ENCODE assay signal across 26 mouse cellular contexts in genomic region chr14:21855961-21856360, GRCm38 (mm10). TPM values are rescaled to one million over a fixed set of nuclear protein-coding genes. Genes with fewer than 3 reads are reported as not detected.
DNase-seq lines count a peak whose midpoint lies in the region; ATAC-seq and TF ChIP-seq lines count a peak whose summit lies in the region.
"Had no signal": no experiment of that assay in that cellular context is flagged by ENCODE, and none has a peak within 500 bp of the region (broad histone marks: within the 10 kb centered on the region; RNA-seq: fewer than 3 reads in every experiment).

No protein-coding gene starts in this region.

- H3K36me3 ChIP-seq in hindbrain, embryonic 10.5 days: no peaks in the 10 kb centered on the region
- no peaks in the 10 kb centered on the region for H3K36me3 ChIP-seq in hindbrain, embryonic 13.5 days
- no peaks in the 10 kb centered on the region for H3K36me3 ChIP-seq in kidney, embryonic 16.5 days (ENCODE audit: insufficient read depth, low read length)
- H3K36me3 ChIP-seq in stomach, embryonic 15.5 days: no peaks in the 10 kb centered on the region
- no peaks in the 10 kb centered on the region for H3K36me3 ChIP-seq in stomach, postnatal 0 days (ENCODE audit: control insufficient read depth, insufficient read depth, low read length)
- H3K36me3 ChIP-seq: embryonic facial prominence, embryonic 12.5 days; liver, embryonic 12.5 days; neural tube, embryonic 12.5 days had no signal

- no peak overlapping the region for H3K4me2 ChIP-seq in hindbrain, embryonic 13.5 days
- no peak overlapping the region for H3K4me2 ChIP-seq in kidney, embryonic 16.5 days (replicated peaks; ENCODE audit: low read depth, low read length)
- H3K4me2 ChIP-seq in stomach, embryonic 15.5 days: no peak overlapping the region
- H3K4me2 ChIP-seq in stomach, postnatal 0 days (replicated peaks; ENCODE audit: low read depth): no peak overlapping the region
- H3K4me2 ChIP-seq: embryonic facial prominence, embryonic 12.5 days; liver, embryonic 12.5 days; neural tube, embryonic 12.5 days had no signal

- no peak for TF ChIP-seq EP300 in stomach, postnatal 0 days (optimal IDR thresholded peaks at IDR 0.05)

- WGBS in hindbrain, embryonic 10.5 days: 14% methylated on average over 3 of the region's 3 CpGs
- 12% methylated on average over 3 of the region's 3 CpGs for WGBS in hindbrain, embryonic 13.5 days
- 21% methylated on average over 3 of the region's 3 CpGs for WGBS in kidney, embryonic 16.5 days
- WGBS in stomach, embryonic 15.5 days: 51% methylated on average over 3 of the region's 3 CpGs
- WGBS in stomach, postnatal 0 days: 55% methylated on average over 3 of the region's 3 CpGs

- no peak overlapping the region for H3K9ac ChIP-seq in hindbrain, embryonic 13.5 days
- peak overlapping the region; percentile 14; the same call in 1 of the 2 replicates for H3K9ac ChIP-seq in kidney, embryonic 16.5 days (replicated peaks; ENCODE audit: low read length)
- H3K9ac ChIP-seq in stomach, embryonic 15.5 days: no peak overlapping the region
- no peak overlapping the region for H3K9ac ChIP-seq in stomach, postnatal 0 days (ENCODE audit: low read length)
- H3K9ac ChIP-seq: embryonic facial prominence, embryonic 12.5 days; liver, embryonic 12.5 days; liver, postnatal 0 days; neural tube, embryonic 12.5 days had no signal

- TF ChIP-seq CTCF in stomach, postnatal 0 days (IDR thresholded peaks at IDR 0.05; ENCODE audit: low read depth): no peak

- peak overlapping the region; percentile 64 for H3K27ac ChIP-seq in hindbrain, embryonic 10.5 days
- no peak overlapping the region for H3K27ac ChIP-seq in hindbrain, embryonic 13.5 days
- peak overlapping the region; percentile 25; the same call in 1 of the 2 replicates for H3K27ac ChIP-seq in kidney, embryonic 16.5 days (ENCODE audit: low read length)
- H3K27ac ChIP-seq in stomach, embryonic 15.5 days: peak overlapping the region; percentile 36; the same call in 1 of the 2 replicates
- no peak overlapping the region for H3K27ac ChIP-seq in stomach, postnatal 0 days (replicated peaks)
- H3K27ac ChIP-seq: embryonic facial prominence, embryonic 12.5 days; liver, embryonic 12.5 days; neural tube, embryonic 12.5 days had no signal

- peak; percentile 41 for DNase-seq in embryo, embryonic 10 days (ENCODE audit: low spot score)
- DNase-seq in embryo, embryonic 10.5 days (ENCODE audit: low spot score): no peak
- DNase-seq in hindbrain, embryonic 10.5 days (ENCODE audit: low spot score): no peak
- no peak for DNase-seq in kidney, postnatal 14 days
- no peak for DNase-seq in stomach, postnatal 0 days (ENCODE audit: low spot score)
- DNase-seq: adrenal gland, adult 2 months; adrenal gland, postnatal 36 days; cerebellum, adult 2 months; cerebellum, postnatal 14 days; kidney, adult 11 months; liver, postnatal 0 days; lung, postnatal 4 days; midbrain, embryonic 14.5 days; right cerebral cortex, postnatal 14 days; thymus, adult 18-20 months; thymus, postnatal 25 days had no signal

- H3K27me3 ChIP-seq in hindbrain, embryonic 10.5 days (ENCODE audit: insufficient read depth, poor library complexity, severe bottlenecking): no peaks in the 10 kb centered on the region
- H3K27me3 ChIP-seq in hindbrain, embryonic 13.5 days: 0 out of 2 replicates have a peak, but pooled peaks cover 2% of the 10 kb centered on the region
- no peaks in the 10 kb centered on the region for H3K27me3 ChIP-seq in kidney, embryonic 16.5 days (ENCODE audit: insufficient read depth, low read length)
- H3K27me3 ChIP-seq in stomach, embryonic 15.5 days (replicated peaks): no peaks in the 10 kb centered on the region
- no peaks in the 10 kb centered on the region for H3K27me3 ChIP-seq in stomach, postnatal 0 days (ENCODE audit: control insufficient read depth, insufficient read depth, low read length)
- H3K27me3 ChIP-seq: CH12.LX; embryonic facial prominence, embryonic 12.5 days; neural tube, embryonic 12.5 days had no signal

- no peaks in the 10 kb centered on the region for H3K9me3 ChIP-seq in hindbrain, embryonic 10.5 days
- H3K9me3 ChIP-seq in hindbrain, embryonic 13.5 days: no peaks in the 10 kb centered on the region
- H3K9me3 ChIP-seq in kidney, embryonic 16.5 days (ENCODE audit: low read length): no peaks in the 10 kb centered on the region
- no peaks in the 10 kb centered on the region for H3K9me3 ChIP-seq in stomach, embryonic 15.5 days
- H3K9me3 ChIP-seq in stomach, postnatal 0 days (ENCODE audit: control insufficient read depth, low read length): no peaks in the 10 kb centered on the region
- H3K9me3 ChIP-seq: embryonic facial prominence, embryonic 12.5 days; liver, embryonic 12.5 days; megakaryocyte, embryonic 14.5 days; neural tube, embryonic 12.5 days had no signal

- no peak for ATAC-seq in hindbrain, embryonic 13.5 days (ENCODE audit: low FRiP score)
- peak; percentile 37 for ATAC-seq in kidney, embryonic 16.5 days (ENCODE audit: low FRiP score, low TSS enrichment)
- ATAC-seq in stomach, embryonic 15.5 days (ENCODE audit: insufficient read depth, low FRiP score, low read depth): no peak; the same call in 1 of the 2 replicates
- no peak for ATAC-seq in stomach, postnatal 0 days (ENCODE audit: low FRiP score, low TSS enrichment)
- ATAC-seq: activated CD4-positive, CD25-positive, alpha-beta regulatory T cell, adult 4 months; forebrain, embryonic 16.5 days; liver, embryonic 12.5 days; liver, postnatal 0 days had no signal

- H3K4me1 ChIP-seq in hindbrain, embryonic 10.5 days (replicated peaks): peaks cover 44% of the 10 kb centered on the region
- H3K4me1 ChIP-seq in hindbrain, embryonic 13.5 days (replicated peaks): peaks cover 24% of the 10 kb centered on the region
- H3K4me1 ChIP-seq in kidney, embryonic 16.5 days (ENCODE audit: insufficient read depth, low read length): peaks cover 25% of the 10 kb centered on the region
- peaks cover 17% of the 10 kb centered on the region for H3K4me1 ChIP-seq in stomach, embryonic 15.5 days
- no peaks in the 10 kb centered on the region for H3K4me1 ChIP-seq in stomach, postnatal 0 days (replicated peaks; ENCODE audit: control insufficient read depth, insufficient read depth)

- H3K4me3 ChIP-seq in hindbrain, embryonic 10.5 days: no peak overlapping the region
- H3K4me3 ChIP-seq in hindbrain, embryonic 13.5 days: no peak overlapping the region
- no peak overlapping the region for H3K4me3 ChIP-seq in kidney, embryonic 16.5 days (ENCODE audit: low read length)
- H3K4me3 ChIP-seq in stomach, embryonic 15.5 days (replicated peaks): no peak overlapping the region
- no peak overlapping the region for H3K4me3 ChIP-seq in stomach, postnatal 0 days (ENCODE audit: low read depth, low read length)
- H3K4me3 ChIP-seq: embryonic facial prominence, embryonic 12.5 days; liver, embryonic 12.5 days; megakaryocyte, embryonic 14.5 days; neural tube, embryonic 12.5 days had no signal

RNA-seq across cellular contexts. Expression of gene Comtd1, which starts 7.2 kb away (rescaled TPM):
- polyA plus RNA-seq in hindbrain, embryonic 10.5 days (2016; fragmentation: Nextera tagmentation; extraction: Ambion mirVana): 15.7 and 16.8 TPM in 2 replicates
- 34.2 TPM in 2 replicates for polyA plus RNA-seq in hindbrain, embryonic 13.5 days (2015; fragmentation: Nextera tagmentation; extraction: Ambion mirVana)
- 30.8 and 36.2 TPM in 2 replicates for polyA plus RNA-seq in kidney, embryonic 16.5 days (2015; fragmentation: Nextera tagmentation; extraction: Ambion mirVana)
- 42.2 and 48.1 TPM in 2 replicates for polyA plus RNA-seq in stomach, embryonic 15.5 days (2015; fragmentation: Nextera tagmentation; extraction: Ambion mirVana)
- polyA plus RNA-seq in stomach, postnatal 0 days (2015; fragmentation: Nextera tagmentation; extraction: Ambion mirVana): 39.2 and 45.8 TPM in 2 replicates

RNA-seq across cellular contexts. Expression of gene Vdac2, which starts 30.9 kb away (rescaled TPM):
- 293 and 296 TPM in 2 replicates for polyA plus RNA-seq in hindbrain, embryonic 10.5 days (2016; fragmentation: Nextera tagmentation; extraction: Ambion mirVana)
- polyA plus RNA-seq in hindbrain, embryonic 13.5 days (2015; fragmentation: Nextera tagmentation; extraction: Ambion mirVana): 250 and 265 TPM in 2 replicates
- 344 and 350 TPM in 2 replicates for polyA plus RNA-seq in kidney, embryonic 16.5 days (2015; fragmentation: Nextera tagmentation; extraction: Ambion mirVana)
- 264 and 310 TPM in 2 replicates for polyA plus RNA-seq in stomach, embryonic 15.5 days (2015; fragmentation: Nextera tagmentation; extraction: Ambion mirVana)
- 276 and 279 TPM in 2 replicates for polyA plus RNA-seq in stomach, postnatal 0 days (2015; fragmentation: Nextera tagmentation; extraction: Ambion mirVana)

Comparison
In these comparisons a context has a peak if more than half of its experiments do, and no peak if none do; other contexts are left out.
1. H3K27ac ChIP-seq: peak in hindbrain, embryonic 10.5 days (single experiment), kidney, embryonic 16.5 days (single experiment) and stomach, embryonic 15.5 days (single experiment); none in hindbrain, embryonic 13.5 days (single experiment) and stomach, postnatal 0 days (single experiment).